Mouse (Mus musculus) limb, embryonic 14.5 days (tissue): ENCODE data around the gene Atp5mpl. TPM values are rescaled to one million over a fixed set of nuclear protein-coding genes. Genes with fewer than 3 reads are reported as not detected.
"Not testable (repeated sequence)": the region's sequence is repeated elsewhere in the genome, so short reads cannot be mapped to it uniquely, and the experiment has no call there.

Source experiments
- ATAC-seq: fragments of 200-750 bp; cut with Nextera tagmentation; 2 replicates; pipeline ENCODE4 v1.8.0; 2017; ENCODE audit warnings: low read depth, moderate number of reproducible peaks, moderate TSS enrichment; ENCODE audit not compliant: low FRiP score
- DNase-seq: peaks from one replicate; pipeline ENCODE4 v3.0.0-alpha.2; 2015; ENCODE audit warnings: low spot score
- H3K27ac ChIP-seq: fragments of 300-500 bp; sonication (generic); replicated peaks from 2 replicates; pipeline ENCODE4 v1.5.1; 2014; ENCODE audit warnings: low read depth, mild to moderate bottlenecking, low read length, moderate library complexity, mixed read lengths
- H3K27me3 ChIP-seq: fragments of 300-500 bp; sonication (generic); 2 replicates; pipeline ENCODE4 v1.6.1; 2014; ENCODE audit warnings: low read length, mixed read lengths; ENCODE audit not compliant: control insufficient read depth, insufficient read depth
- H3K36me3 ChIP-seq: fragments of 300-500 bp; sonication (generic); 2 replicates; pipeline ENCODE4 v1.6.1; 2014; ENCODE audit warnings: mild to moderate bottlenecking, low read length, moderate library complexity, mixed read lengths; ENCODE audit not compliant: control insufficient read depth, insufficient read depth
- H3K4me1 ChIP-seq: fragments of 300-500 bp; sonication (generic); 2 replicates; pipeline ENCODE4 v1.6.1; 2014; ENCODE audit warnings: antibody characterized with exemption, low read length, mixed read lengths; ENCODE audit not compliant: control insufficient read depth, insufficient read depth
- H3K4me2 ChIP-seq: fragments of 300-500 bp; sonication (generic); replicated peaks from 2 replicates; pipeline ENCODE4 v1.6.1; 2014; ENCODE audit warnings: low read depth, mild to moderate bottlenecking, low read length, moderate library complexity; ENCODE audit not compliant: severe bottlenecking
- H3K4me3 ChIP-seq: fragments of 300-500 bp; sonication (generic); replicated peaks from 2 replicates; pipeline ENCODE4 v1.5.1; 2014; ENCODE audit warnings: low read length
- H3K9ac ChIP-seq: fragments of 300-500 bp; sonication (generic); 2 replicates; pipeline ENCODE4 v1.6.1; 2014; ENCODE audit warnings: mild to moderate bottlenecking, low read depth, low read length, moderate library complexity; ENCODE audit not compliant: severe bottlenecking
- H3K9me3 ChIP-seq: fragments of 300-500 bp; sonication (generic); 2 replicates; pipeline ENCODE4 v1.6.1; 2016; ENCODE audit warnings: low read length; ENCODE audit not compliant: control insufficient read depth
- POLR2A ChIP-seq: fragments of 200-500 bp; IDR thresholded peaks from 2 replicates; pipeline ENCODE4 v1.8.0; 2012; ENCODE audit warnings: inconsistent platforms, mild to moderate bottlenecking, moderate library complexity, borderline replicate concordance; ENCODE audit not compliant: insufficient read depth, insufficient read length; ENCODE audit errors: extremely low read depth
- WGBS: fragments of 180-500 bp; shearing (Covaris S2); extraction: QIAGEN DNeasy Blood & Tissue Kit; methylation state at CpG from one replicate; pipeline ENCODE4 v1.1.7; 2014; 5-methylcytosine and 5-hydroxymethylcytosine counted together
- polyA plus RNA-seq, 2 experiments: library from polyadenylated mRNA; depleted of rRNA in 1 of 2; stranded (reverse) in 1 of 2; unstranded in 1 of 2; fragments of >200 nt; fragmentation: Nextera tagmentation in 1 of 2; extraction: Ambion mirVana in 1 of 2; gene quantifications; 2 replicates each; pipeline versions ENCODE4 v1.2.1 to v1.2.3; 2012 to 2014

The Atp5mpl gene
- polyA plus RNA-seq, 2 experiments, result 174 to 677 TPM

DNA sequence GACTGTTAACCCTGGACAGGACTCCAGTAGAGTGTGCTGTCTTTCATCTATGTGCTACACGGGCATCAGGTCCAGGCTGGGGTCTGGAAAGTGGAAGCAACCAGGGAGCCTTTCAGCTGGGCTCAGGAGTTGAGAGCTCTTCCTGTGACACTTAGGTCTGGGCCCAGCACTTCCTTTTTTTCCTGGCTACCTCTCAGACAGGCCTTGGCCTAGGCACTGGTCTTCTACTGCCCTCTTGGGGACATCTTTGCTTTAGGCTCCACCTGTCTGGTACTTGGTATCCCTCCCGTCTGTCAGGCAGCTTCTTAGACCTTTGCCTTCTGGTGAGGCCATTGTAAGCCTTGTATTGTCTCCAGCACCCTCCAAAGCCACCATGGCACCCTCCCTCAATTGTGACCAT, 20.1 kb downstream of the Atp5mpl start:
- H3K9me3 ChIP-seq, result no peaks in the 10 kb centered on the region
- H3K4me3 ChIP-seq, result no peak overlapping the region
- no peak overlapping the region for H3K27ac ChIP-seq
- ATAC-seq (no peak), DNase-seq (peak; percentile 60)
- H3K4me2 ChIP-seq, result no peak overlapping the region
- H3K27me3 ChIP-seq, result no peaks in the 10 kb centered on the region
- H3K36me3 ChIP-seq, result no peaks in the 10 kb centered on the region
- H3K9ac ChIP-seq, result no peak overlapping the region
- no peak for TF ChIP-seq POLR2A
- 49% methylated on average over 2 of the region's 2 CpGs for whole genome bisulfite sequencing
- peaks cover 13% of the 10 kb centered on the region for H3K4me1 ChIP-seq

- H3K9ac ChIP-seq, H3K4me2 ChIP-seq, DNase-seq, H3K27me3 ChIP-seq, H3K36me3 ChIP-seq, H3K4me3 ChIP-seq, H3K9me3 ChIP-seq: not testable (repeated sequence)
- peak; percentile 32 for ATAC-seq
- H3K27ac ChIP-seq, result peak overlapping the region; percentile 67
- WGBS, result 76% methylated on average over 9 of the region's 15 CpGs
- peaks cover 12% of the 10 kb centered on the region for H3K4me1 ChIP-seq
Measured at GRCm38 (mm10) chr12:111945765-111946655, 20.8 kb downstream of the Atp5mpl start.

GRCm38 (mm10) chr12:111945115-111945514, 21.7 kb downstream of the Atp5mpl start:
- WGBS, result 41% methylated on average over 8 of the region's 8 CpGs
- DNase-seq, result no peak
- Histone ChIP-seq H3K4me3 (no peak overlapping the region), H3K36me3 (no peaks in the 10 kb centered on the region), H3K4me1 (peaks cover 17% of the 10 kb centered on the region), H3K27ac (peak overlapping the region; percentile 67), H3K27me3 (no peaks in the 10 kb centered on the region), H3K4me2 (no peak overlapping the region), H3K9ac (no peak overlapping the region), H3K9me3 (no peaks in the 10 kb centered on the region)
- ATAC-seq, result no peak
- TF ChIP-seq POLR2A, result no peak

DNA sequence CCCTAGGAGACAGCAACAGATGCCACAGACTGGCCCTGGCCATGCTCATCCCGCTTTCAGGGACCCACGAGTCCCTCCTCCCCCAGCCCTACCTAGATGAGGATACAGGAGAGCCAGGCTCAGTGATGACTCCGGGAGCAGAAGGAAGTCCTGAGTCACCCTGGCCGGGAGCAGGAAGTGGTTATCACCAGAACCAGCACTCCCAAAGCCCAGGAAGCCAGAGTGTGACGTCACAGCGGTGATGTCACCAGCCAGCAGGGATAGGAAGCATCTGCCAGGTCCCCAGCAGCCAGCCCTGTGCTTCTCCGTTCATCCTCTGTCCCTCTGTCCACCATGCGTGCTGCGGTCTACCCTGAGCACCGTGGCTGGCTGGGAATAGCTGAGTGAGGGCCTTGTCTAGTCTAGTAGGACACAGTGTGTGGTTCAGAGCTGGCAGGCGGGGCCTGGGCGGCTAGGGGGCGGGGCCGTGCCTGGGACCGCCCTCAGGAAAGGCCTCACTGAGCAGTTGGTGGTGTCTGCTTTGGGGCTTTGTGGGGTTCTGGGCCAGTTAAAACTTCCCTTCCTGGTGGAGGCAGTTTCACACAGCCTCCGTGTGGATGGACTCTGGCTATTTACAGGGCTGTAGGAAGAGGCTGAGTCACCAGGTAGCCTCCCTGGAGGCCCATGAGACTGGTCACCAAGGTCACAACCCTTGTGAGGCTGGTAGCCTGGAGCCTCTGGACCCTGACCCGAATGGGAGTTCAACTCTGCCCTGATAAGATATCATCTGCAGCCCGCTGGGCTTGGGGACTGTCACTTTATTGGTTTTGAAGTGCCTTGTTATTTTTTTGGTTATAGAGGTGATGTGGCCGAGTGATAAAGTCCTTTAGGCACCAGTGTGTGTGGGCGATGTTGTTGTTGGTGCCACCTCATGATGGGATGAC, 22.5 kb downstream of the Atp5mpl start:
- not testable (repeated sequence) for H3K4me2 ChIP-seq, H3K9ac ChIP-seq, H3K9me3 ChIP-seq, H3K27me3 ChIP-seq, H3K36me3 ChIP-seq, H3K4me3 ChIP-seq, DNase-seq
- 73% methylated on average over 12 of the region's 20 CpGs for WGBS
- H3K4me1 ChIP-seq, result peaks cover 20% of the 10 kb centered on the region
- peak; percentile 56; the same call in 1 of the 2 replicates for ATAC-seq
- H3K27ac ChIP-seq, result 0 out of 2 replicates have a peak overlapping the region, but pooled peaks have one; percentile 48

DNA sequence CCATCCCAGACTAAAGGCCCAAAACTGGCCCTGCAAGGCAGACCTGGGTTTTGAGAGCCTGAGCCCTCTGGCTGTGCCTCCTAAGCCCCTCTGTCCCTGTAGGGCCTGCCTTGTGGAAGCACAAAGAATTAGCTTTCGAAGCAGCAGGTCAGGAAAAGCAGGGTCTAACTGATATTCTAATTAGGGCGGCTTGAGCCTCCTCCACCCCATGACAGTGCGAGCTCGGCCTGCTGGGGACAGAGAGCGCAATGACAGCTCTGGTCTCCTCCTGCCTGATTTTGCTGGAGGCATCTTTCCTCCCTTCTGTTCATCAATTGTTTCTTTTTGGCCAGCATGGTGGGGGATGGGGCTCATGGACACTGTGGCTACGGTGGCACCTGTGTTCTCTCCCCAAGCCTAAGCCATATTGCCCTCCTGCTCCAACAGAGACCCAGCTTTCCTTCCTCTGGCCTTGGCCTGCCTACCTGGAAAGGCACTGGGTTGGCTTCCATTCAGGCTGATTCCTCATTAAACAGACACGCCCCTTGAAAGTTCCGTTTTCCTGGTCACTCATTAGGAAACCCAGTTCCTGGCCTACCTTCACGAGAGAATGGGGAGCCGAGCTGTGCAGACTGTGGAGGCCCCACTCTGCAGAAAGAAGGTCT, 23.2 kb downstream of the Atp5mpl start:
- ATAC-seq (no peak), DNase-seq (no peak)
- H3K27ac ChIP-seq, result no peak overlapping the region
- H3K4me3 ChIP-seq, result no peak overlapping the region
- H3K4me1 ChIP-seq, result peaks cover 28% of the 10 kb centered on the region
- H3K9me3 ChIP-seq, result no peaks in the 10 kb centered on the region
- TF ChIP-seq POLR2A, result no peak
- H3K36me3 ChIP-seq, result no peaks in the 10 kb centered on the region
- H3K9ac ChIP-seq, result no peak overlapping the region
- no peaks in the 10 kb centered on the region for H3K27me3 ChIP-seq
- 69% methylated on average over 10 of the region's 10 CpGs for WGBS
- H3K4me2 ChIP-seq, result no peak overlapping the region
